Mouse (Mus musculus) fibroblast of lung, adult 2 months (primary cell): ENCODE measurements at regions not wholly inside any gene's neighbourhood (a gene's known extent, or its start where the extent isn't known, plus 50 kb on each side); places are given as distances from the start of the nearest gene placed in this dataset.
A peak's percentile ranks its signal among the peaks of the same experiment; 100 is the strongest.

ENCODE experiments used
- DNase-seq: peaks from one replicate; pipeline ENCODE4 v3.0.0-alpha.2; 2011; ENCODE audit warnings: low read depth

DNA sequence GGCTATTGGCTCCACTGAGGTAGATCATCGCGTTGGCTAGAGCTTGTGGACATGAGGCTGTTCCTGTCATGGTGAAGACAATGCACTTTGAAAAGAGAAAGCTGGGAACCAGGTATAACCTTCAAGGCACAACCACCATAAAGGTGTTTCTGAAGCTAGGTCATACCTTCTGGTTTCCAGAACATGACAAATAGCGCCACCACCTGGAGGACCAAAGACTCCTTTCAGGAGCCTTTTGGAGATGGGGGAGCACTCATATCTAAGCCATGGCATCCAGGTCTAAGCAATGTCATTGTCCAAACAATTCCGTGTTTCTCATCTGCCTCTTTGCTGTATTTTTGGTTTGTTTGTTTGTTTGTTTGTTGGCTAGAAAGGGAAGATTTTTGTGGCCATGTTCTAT is 113.7 kb upstream of the Lsm14a start:
- no peak for DNase-seq

DNA sequence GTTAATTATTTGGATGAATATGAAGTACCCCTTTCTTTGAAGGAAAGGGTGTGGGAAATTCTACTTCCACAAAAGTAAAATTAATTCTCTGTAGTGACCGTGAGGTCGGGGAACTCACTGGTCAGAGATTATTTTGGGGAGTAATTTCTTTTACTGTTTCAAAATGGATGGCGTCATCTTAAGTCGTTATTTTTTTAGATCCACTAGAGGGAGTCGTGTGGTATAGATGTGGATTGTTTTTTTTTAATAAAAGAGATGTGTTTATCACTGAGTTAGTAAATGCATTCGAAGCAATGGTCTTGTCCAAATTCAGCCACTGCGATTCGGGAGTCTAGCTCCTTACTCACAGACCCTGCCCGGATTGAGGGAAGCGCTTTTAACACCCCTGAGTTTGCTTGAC is 100.8 kb upstream of the Lsm14a start:
- DNase-seq, result peak; percentile 9

DNA sequence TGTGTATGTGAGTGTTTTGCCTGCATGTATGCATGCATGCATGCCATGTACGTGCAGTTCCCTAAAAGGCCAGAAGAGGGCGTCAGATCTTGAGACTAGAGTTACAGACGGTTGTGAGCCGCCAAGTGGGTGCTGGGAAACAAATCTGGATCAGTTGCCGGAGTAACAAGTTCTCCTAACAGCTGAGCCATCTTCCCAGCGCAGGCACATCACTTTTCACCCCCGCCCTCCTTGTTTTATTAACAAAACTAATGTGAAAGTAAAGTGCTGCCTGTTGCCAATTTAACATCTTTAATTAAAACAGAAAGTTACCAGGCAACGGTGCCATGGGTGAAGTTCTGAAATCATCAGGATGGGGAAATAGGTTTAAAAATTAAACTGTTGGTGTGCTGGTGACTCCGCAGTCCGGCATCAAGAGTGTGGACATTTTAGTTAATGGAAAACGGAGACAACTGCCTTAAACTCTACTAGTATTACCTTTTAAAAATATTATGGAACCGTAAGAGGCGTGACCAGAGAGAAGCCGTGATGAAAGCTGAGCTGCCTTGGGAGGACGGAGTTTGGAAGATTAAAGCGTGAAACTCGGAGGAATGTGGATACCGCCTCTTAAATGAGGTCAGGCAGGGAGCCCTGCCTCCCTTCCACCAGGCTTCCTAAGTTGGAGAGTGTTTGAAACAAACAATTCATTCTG is 91.9 kb upstream of the Lsm14a start:
- DNase-seq, result no peak

DNA sequence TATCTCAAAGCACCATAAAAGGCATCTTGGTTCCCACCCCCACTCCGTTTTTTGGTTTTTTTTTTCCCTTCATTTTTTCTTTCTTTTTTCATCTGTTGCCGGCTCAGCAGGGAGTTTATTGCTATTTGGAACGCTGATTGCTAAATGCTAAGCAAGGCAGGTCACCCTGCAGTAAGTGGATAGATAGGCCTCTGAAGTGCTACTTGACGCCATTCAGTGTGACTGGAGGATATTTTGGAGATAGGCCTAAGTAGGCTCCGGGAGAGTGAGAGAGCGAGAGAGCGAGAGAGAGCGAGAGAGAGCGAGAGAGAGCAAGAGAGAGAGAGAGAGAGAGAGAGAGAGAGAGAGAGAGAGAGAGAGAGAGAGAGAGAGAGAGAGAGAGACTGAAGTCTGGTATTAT is 90.3 kb upstream of the Lsm14a start:
- DNase-seq, result no peak

DNA sequence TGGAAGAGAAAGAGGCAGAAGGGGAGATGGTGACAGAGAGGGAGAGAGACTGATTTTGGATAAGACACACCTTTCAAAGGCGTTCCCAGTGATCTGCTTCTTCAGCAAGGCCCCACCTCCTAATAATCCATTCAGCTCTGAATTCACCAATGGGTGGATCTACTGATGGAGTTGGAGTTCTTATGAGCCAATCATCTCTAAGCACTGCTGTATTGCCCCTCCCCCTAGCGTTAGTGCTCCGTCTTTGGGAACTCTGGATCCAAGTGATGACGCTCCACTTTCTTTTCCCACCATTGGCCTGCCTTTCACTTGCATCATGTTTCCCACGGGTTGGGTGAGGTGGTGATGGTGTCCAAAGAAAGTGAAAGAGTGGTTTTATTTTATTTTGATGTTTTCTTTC is 87.7 kb upstream of the Lsm14a start:
- no peak for DNase-seq

DNA sequence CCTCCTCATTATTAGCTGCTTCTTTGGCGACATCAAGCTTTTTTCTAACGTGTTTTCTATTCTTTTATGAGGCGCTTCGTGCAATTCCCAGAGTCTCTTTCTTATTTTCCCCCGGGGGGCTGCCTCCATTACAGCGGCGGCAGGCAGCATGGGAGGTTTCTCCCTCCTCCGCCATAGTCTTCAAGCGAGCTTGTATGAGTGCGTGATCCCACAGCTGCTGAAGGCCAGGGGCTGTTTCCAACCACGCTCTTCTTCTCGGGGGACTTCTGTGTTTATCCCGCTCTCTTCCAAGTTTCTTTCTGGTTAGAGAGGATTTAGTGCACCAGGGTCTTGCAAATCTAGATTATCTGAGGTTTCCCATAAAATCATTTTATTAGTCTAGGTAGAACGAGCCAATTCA is 77.9 kb upstream of the Lsm14a start:
- no peak for DNase-seq

DNA sequence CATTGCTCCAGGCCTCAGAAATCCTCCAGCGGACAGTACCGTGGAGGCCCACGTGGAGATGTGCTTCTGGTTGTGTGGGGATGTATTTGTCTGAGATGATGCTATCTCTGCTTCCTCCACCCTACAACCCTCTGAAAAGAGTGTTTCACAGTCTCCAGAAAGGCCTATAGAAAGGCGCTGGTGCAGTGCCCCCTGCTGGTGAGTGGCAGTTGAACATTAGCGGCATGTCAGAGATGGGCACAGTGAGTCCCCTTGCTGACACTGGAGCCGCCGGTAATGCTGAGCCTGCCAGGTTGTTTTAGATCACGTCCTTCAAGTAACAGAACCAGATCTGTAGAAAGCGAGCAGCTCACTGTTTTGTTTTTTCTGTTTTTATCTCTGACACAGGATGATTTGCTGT is 69.0 kb upstream of the Lsm14a start:
- DNase-seq, result no peak

DNA sequence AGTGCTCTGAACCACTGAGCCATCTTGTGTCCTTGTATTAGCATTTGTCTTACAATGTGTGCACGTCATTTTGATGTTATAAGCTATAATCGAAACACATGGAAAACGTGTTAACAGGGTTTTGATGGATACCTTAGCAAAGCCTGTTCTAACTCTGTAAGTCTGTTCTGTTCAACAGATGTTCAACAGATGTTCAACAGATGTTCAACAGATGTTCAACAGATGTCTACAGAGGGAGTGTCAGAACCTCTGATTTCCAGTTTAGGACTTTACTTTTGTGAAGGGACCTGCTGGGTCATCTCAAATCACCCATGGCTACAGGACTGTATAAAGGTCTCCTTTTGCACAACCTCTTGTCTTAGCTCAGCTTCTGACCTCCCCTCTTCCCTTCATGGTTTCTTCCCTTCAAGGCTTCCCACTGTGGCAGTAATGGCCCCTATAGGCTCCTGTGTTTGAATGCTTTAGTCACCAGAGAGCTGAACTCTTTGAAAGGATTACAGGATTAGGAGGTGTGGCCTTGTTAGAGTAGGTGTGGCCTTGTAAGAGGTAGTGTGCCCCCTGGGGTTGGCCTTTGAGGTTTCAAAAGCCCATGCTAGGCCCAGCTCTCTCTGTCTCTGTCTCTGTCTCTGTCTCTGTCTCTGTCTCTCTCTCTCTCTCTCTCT is 66.8 kb upstream of the Lsm14a start:
- no peak for DNase-seq

DNA sequence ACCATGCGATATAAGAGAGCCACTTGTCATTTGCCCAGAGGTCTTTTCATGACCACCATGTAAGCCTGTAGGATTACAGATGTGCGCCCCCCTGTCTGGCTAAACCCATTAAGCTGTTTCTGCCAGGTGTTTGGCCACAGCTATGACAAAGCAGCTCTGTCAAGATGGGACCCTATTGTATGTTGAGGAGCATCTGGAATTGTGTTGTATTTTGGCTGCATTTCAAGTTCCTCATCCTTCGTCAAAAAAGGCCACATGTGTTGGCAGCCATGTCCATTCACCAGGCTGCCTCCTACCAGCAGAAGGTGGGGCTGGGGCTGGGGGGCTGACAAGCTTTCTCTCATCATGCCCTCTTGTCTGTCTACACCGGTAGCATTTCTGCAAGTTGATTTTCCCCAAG is 65.7 kb upstream of the Lsm14a start:
- DNase-seq, result no peak

DNA sequence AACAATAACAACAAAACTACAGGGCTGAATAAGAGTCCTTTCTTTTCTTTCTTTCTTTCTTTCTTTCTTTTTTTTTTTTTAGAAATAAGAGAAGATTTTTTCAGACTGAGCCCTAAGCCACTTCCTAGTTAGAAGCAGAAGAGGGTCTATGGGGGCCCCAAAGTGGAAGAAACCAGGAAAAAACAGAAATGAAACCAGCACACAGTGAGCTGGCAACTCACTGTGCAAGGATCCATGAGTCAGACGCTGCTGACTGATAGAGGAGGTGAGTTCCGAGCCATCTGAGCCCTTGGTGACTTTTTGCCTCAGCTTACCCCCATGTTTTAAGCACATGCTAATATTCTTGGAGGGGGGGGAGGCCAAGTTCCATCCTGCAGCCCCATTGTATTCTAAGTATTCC is 55.2 kb upstream of the Lsm14a start:
- no peak for DNase-seq

DNA sequence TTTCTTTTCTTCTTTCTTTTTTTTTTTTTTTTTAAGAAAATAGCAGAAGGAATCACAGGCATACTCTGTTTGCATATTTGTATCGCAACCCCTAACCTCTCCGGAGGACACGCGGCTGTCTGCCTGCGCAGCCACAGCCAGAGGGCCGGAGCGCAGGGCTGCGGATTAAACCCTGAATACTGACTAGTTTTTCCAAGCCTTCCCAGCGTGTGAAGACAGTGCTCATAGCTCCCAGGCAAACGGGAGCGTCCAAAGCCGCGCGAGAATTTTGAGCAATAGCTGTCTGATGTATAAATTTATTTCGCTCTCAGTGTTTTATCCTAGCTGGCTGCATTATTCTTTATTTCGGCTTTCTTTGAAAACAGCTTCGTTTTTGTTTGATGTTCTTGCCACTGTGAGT is 51.1 kb upstream of the Lsm14a start:
- DNase-seq, result no peak
